Mouse (Mus musculus): ENCODE measurements around the gene 1700012P22Rik. TPM values are rescaled to one million over a fixed set of nuclear protein-coding genes. Genes with fewer than 3 reads are reported as not detected.

1700012P22Rik gene
- polyA plus RNA-seq (2015; fragmentation: Nextera tagmentation; extraction: Ambion mirVana): not detected in 2 replicates

- Histone ChIP-seq H3K27me3 (replicated peaks) (no peaks in the 10 kb centered on the region), H3K9ac (no peak within 1 kb of the TSS), H3K9me3 (no peaks in the 10 kb centered on the region), H3K4me2 (no peak within 1 kb of the TSS), H3K4me1 (no peaks in the 10 kb centered on the region), H3K4me3 (replicated peaks) (no peak within 1 kb of the TSS), H3K27ac (no peak within 1 kb of the TSS), H3K36me3 (no peaks in the 10 kb centered on the region)
- no peak for ATAC-seq (ENCODE audit: insufficient read depth, low FRiP score, low read depth)
Measured at GRCm38 (mm10) chr4:144438672-144439071, at the start of gene 1700012P22Rik. 1700012P22Rik (minus strand) TSS chr4:144438772.

- Histone ChIP-seq H3K4me2 (no peak overlapping the region), H3K4me1 (no peaks in the 10 kb centered on the region), H3K9me3 (no peaks in the 10 kb centered on the region), H3K27me3 (replicated peaks) (no peaks in the 10 kb centered on the region), H3K36me3 (no peaks in the 10 kb centered on the region), H3K9ac (no peak overlapping the region), H3K27ac (no peak overlapping the region), H3K4me3 (replicated peaks) (no peak overlapping the region)
- no peak for ATAC-seq (ENCODE audit: insufficient read depth, low FRiP score, low read depth)
- WGBS: 38% methylated on average over 1 of the region's 1 CpGs
Measured at GRCm38 (mm10) chr4:144468091-144468490, 29.5 kb upstream of the 1700012P22Rik start.

- no peak overlapping the region for H3K4me2 ChIP-seq
- H3K4me3 ChIP-seq (replicated peaks): no peak overlapping the region
- 72% methylated on average over 2 of the region's 2 CpGs for WGBS
- H3K9me3 ChIP-seq: no peaks in the 10 kb centered on the region
- no peak for ATAC-seq (ENCODE audit: insufficient read depth, low FRiP score, low read depth)
- H3K4me1 ChIP-seq: no peaks in the 10 kb centered on the region
- H3K36me3 ChIP-seq: no peaks in the 10 kb centered on the region
- H3K27ac ChIP-seq: no peak overlapping the region
- H3K9ac ChIP-seq: no peak overlapping the region
- no peaks in the 10 kb centered on the region for H3K27me3 ChIP-seq (replicated peaks)
Measured at GRCm38 (mm10) chr4:144465206-144465605, 26.6 kb upstream of the 1700012P22Rik start.

DNA sequence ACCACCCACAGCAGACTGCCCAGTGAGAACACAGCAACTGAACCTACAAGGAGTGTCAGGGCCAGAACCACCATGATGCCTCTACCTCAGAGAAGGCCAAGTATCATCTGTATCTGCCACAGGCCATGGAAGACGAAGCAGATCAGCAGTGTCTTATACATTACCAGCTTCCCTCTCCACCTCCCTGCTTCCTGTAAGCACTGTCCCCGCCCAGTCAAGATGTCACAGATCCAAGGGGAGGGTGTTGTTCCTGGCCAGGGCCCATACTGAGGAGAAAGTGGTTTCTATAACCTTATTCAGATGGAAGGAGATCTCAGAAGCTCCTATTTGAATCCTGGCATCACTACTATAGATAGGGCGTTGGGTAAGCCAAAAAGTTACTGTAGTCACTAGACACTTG, 25.1 kb upstream of the 1700012P22Rik start, which contains the start of gene Aadacl3:
Gene Aadacl3, minus strand, starts transcription at position 101 of the 400 bp plus-strand sequence.
- H3K4me2 ChIP-seq: no peak within 1 kb of the TSS
- no peaks in the 10 kb centered on the region for H3K4me1 ChIP-seq
- no peak within 1 kb of the TSS for H3K4me3 ChIP-seq (replicated peaks)
- no peak for ATAC-seq (ENCODE audit: insufficient read depth, low FRiP score, low read depth)
- no peak within 1 kb of the TSS for H3K9ac ChIP-seq
- no peak within 1 kb of the TSS for H3K27ac ChIP-seq
- H3K36me3 ChIP-seq: no peaks in the 10 kb centered on the region
- H3K27me3 ChIP-seq (replicated peaks): no peaks in the 10 kb centered on the region
- H3K9me3 ChIP-seq: no peaks in the 10 kb centered on the region
- 69% methylated on average over 3 of the region's 3 CpGs for WGBS

DNA sequence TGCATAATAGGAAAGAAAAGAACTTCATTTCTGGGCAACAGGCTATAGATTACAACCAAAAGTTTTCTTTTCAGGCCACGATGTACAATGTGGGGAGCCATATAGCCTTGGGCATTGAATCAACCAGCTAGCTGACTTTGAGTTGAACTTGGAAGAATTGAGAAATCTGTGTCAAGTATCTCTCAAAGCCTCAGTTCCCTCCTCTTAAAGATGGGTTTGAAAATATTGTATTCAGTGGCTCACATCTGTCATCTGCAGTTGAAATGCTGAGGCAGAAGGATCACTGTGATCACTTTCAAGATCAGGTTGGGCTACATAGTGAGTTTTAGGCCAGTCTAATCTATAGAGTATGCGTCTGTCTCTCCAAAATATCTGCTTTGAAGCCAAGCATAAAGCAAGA, 14.6 kb upstream of the 1700012P22Rik start, which contains the start of gene Gm9944:
Gene Gm9944, minus strand, starts transcription at position 101 of the 400 bp plus-strand sequence.
- ATAC-seq (ENCODE audit: insufficient read depth, low FRiP score, low read depth): no peak
- Histone ChIP-seq H3K4me2 (no peak within 1 kb of the TSS), H3K27me3 (replicated peaks) (no peaks in the 10 kb centered on the region), H3K27ac (no peak within 1 kb of the TSS), H3K4me1 (no peaks in the 10 kb centered on the region), H3K9me3 (no peaks in the 10 kb centered on the region), H3K36me3 (no peaks in the 10 kb centered on the region), H3K9ac (no peak within 1 kb of the TSS), H3K4me3 (replicated peaks) (no peak within 1 kb of the TSS)
- 77% methylated on average over 2 of the region's 2 CpGs for WGBS

GRCm38 (mm10) chr4:144448546-144448945, 10.0 kb upstream of the 1700012P22Rik start:
- no peaks in the 10 kb centered on the region for H3K36me3 ChIP-seq
- H3K9me3 ChIP-seq: no peaks in the 10 kb centered on the region
- H3K4me1 ChIP-seq: no peaks in the 10 kb centered on the region
- no peak overlapping the region for H3K4me2 ChIP-seq
- H3K27ac ChIP-seq: no peak overlapping the region
- no peak overlapping the region for H3K9ac ChIP-seq
- 76% methylated on average over 2 of the region's 2 CpGs for WGBS
- ATAC-seq (ENCODE audit: insufficient read depth, low FRiP score, low read depth): no peak
- no peak overlapping the region for H3K4me3 ChIP-seq (replicated peaks)
- H3K27me3 ChIP-seq (replicated peaks): no peaks in the 10 kb centered on the region

GRCm38 (mm10) chr4:144441582-144441981, 3.0 kb upstream of the 1700012P22Rik start:
- no peak for ATAC-seq (ENCODE audit: insufficient read depth, low FRiP score, low read depth)
- Histone ChIP-seq H3K9me3 (no peaks in the 10 kb centered on the region), H3K27me3 (replicated peaks) (no peaks in the 10 kb centered on the region), H3K4me2 (no peak overlapping the region), H3K4me3 (replicated peaks) (no peak overlapping the region), H3K27ac (no peak overlapping the region), H3K4me1 (no peaks in the 10 kb centered on the region), H3K9ac (no peak overlapping the region), H3K36me3 (no peaks in the 10 kb centered on the region)
- WGBS: 61% methylated on average over 1 of the region's 1 CpGs

DNA sequence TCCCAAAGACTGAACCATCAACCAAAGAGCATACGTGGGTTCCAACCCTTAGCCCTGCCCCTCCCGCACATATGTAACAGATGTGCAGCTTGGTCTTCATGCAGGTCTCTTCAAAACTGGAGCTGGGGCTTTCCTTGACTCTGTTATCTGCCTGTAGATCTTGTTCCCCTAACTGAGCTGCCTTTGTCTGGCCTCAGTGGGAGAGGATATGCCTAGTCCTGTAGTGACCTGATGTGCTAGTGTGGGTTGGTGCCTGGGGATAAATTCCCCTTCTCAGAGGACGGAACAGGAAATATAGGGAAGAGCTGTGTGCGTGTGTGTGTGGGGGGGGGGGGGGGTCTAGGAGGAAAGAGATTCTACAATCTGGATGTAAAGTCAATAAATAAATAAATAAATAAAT, 2.5 kb upstream of the 1700012P22Rik start:
- no peaks in the 10 kb centered on the region for H3K36me3 ChIP-seq
- 85% methylated on average over 4 of the region's 4 CpGs for WGBS

DNA sequence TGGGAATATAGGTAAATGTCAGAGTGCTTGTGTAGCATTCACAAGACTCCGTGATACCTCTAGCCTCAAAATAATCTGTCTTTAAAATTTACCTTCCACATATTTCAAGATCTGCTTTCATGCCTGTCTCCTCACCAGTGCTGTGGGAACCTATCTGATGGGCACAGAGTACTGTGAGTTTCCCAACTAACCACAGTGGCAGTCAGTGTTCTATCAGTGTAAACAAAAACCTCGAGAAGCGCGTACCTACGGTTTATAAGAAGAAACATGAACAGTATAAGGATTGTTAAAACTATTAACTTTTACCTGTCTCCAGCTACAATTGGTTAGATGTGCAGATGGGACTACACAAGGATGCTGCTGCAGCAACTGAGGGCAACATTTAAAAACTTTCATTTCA, 5.4 kb downstream of the 1700012P22Rik start:
- no peak overlapping the region for H3K9ac ChIP-seq
- no peaks in the 10 kb centered on the region for H3K4me1 ChIP-seq
- H3K27ac ChIP-seq: no peak overlapping the region
- no peaks in the 10 kb centered on the region for H3K36me3 ChIP-seq
- no peak overlapping the region for H3K4me3 ChIP-seq (replicated peaks)
- no peaks in the 10 kb centered on the region for H3K27me3 ChIP-seq (replicated peaks)
- 78% methylated on average over 5 of the region's 5 CpGs for WGBS
- H3K4me2 ChIP-seq: no peak overlapping the region
- H3K9me3 ChIP-seq: no peaks in the 10 kb centered on the region
- ATAC-seq (ENCODE audit: insufficient read depth, low FRiP score, low read depth): no peak

More for the DNA sequence above, 2.5 kb upstream of the 1700012P22Rik start:
- no peak overlapping the region for H3K4me2 ChIP-seq
- no peak overlapping the region for H3K9ac ChIP-seq
- H3K9me3 ChIP-seq: no peaks in the 10 kb centered on the region
- no peak for ATAC-seq (ENCODE audit: insufficient read depth, low FRiP score, low read depth)
- no peaks in the 10 kb centered on the region for H3K4me1 ChIP-seq
- no peak overlapping the region for H3K27ac ChIP-seq
- H3K4me3 ChIP-seq (replicated peaks): no peak overlapping the region
- no peaks in the 10 kb centered on the region for H3K27me3 ChIP-seq (replicated peaks)

DNA sequence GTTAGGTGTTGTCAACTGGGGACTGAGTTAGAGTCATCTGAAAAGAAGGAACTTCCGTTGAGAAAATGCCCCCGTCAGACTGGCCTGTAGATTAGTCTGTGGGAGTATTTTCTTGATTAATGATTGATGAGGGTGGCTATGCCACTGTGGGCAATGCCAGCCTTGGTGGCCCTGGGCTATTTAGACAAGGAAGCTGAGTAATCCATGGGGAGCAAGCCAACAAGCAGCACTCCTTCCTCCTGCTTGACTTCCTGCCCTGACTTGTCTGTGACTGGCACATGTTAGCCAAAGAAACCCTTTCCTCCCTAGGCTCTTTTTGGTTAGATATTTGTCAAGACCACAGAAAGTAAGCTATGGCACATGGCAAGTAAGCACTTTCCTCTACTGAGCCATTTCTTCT, 7.8 kb downstream of the 1700012P22Rik start:
- Histone ChIP-seq H3K27me3 (replicated peaks) (no peaks in the 10 kb centered on the region), H3K4me1 (no peaks in the 10 kb centered on the region), H3K36me3 (no peaks in the 10 kb centered on the region), H3K4me2 (no peak overlapping the region), H3K9me3 (no peaks in the 10 kb centered on the region), H3K4me3 (replicated peaks) (no peak overlapping the region), H3K27ac (no peak overlapping the region), H3K9ac (no peak overlapping the region)
- WGBS: 69% methylated on average over 2 of the region's 2 CpGs
- ATAC-seq (ENCODE audit: insufficient read depth, low FRiP score, low read depth): no peak

GRCm38 (mm10) chr4:144428868-144429267, 9.7 kb downstream of the 1700012P22Rik start:
- H3K27me3 ChIP-seq (replicated peaks): no peaks in the 10 kb centered on the region
- no peak overlapping the region for H3K4me2 ChIP-seq
- H3K4me3 ChIP-seq (replicated peaks): no peak overlapping the region
- H3K9me3 ChIP-seq: no peaks in the 10 kb centered on the region
- H3K36me3 ChIP-seq: no peaks in the 10 kb centered on the region
- no peak overlapping the region for H3K9ac ChIP-seq
- H3K4me1 ChIP-seq: no peaks in the 10 kb centered on the region
- H3K27ac ChIP-seq: no peak overlapping the region
- 15% methylated on average over 3 of the region's 3 CpGs for WGBS
- ATAC-seq (ENCODE audit: insufficient read depth, low FRiP score, low read depth): no peak

DNA sequence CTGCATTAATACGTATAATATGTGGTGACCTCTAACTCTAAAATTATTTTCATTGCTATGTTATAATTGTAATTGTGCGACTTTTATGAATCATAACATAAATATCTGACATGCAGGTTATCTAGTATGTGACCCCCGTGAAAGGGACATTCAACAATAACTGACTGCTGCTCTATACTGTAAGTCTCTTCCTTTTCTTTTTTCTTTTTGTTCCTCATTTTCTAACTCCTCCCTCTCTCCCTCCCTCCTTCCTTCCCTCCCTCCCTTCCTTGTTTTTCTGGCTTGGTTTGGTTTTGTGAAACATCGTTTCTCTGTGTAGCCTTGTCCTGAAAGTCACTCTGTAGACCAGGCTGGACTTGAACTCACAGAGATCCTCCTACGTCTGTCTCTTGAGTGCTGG, 14.0 kb downstream of the 1700012P22Rik start:
- WGBS: 74% methylated on average over 5 of the region's 5 CpGs
- Histone ChIP-seq H3K9me3 (no peaks in the 10 kb centered on the region), H3K27ac (no peak overlapping the region), H3K36me3 (no peaks in the 10 kb centered on the region), H3K4me3 (replicated peaks) (no peak overlapping the region), H3K4me1 (no peaks in the 10 kb centered on the region), H3K9ac (no peak overlapping the region), H3K4me2 (no peak overlapping the region), H3K27me3 (replicated peaks) (no peaks in the 10 kb centered on the region)
- no peak for ATAC-seq (ENCODE audit: insufficient read depth, low FRiP score, low read depth)

DNA sequence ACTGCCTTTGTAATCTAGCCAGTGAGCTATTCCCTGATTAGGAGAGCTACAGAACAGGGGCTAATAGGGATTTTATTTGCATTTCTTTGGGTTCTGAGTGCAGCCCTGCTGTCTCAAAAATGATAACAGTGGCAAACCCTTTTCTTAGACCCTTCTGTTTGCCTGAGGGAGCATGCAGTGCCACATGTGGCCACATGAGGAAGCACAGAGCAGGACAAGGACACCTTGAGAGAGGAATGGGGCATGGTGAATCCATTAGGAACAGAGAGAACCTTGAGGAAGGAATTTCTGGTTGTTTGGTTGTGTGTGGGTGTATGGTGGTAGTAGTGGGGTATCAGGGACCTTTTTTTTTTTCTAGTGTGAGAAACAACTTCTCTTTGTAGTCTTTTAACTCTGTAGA, 17.9 kb downstream of the 1700012P22Rik start:
- H3K27ac ChIP-seq: no peak overlapping the region
- ATAC-seq (ENCODE audit: insufficient read depth, low FRiP score, low read depth): no peak
- no peaks in the 10 kb centered on the region for H3K9me3 ChIP-seq
- no peaks in the 10 kb centered on the region for H3K27me3 ChIP-seq (replicated peaks)
- H3K4me3 ChIP-seq (replicated peaks): no peak overlapping the region
- H3K36me3 ChIP-seq: no peaks in the 10 kb centered on the region
- no peaks in the 10 kb centered on the region for H3K4me1 ChIP-seq
- no peak overlapping the region for H3K9ac ChIP-seq
- no peak overlapping the region for H3K4me2 ChIP-seq

All from stomach, embryonic 15.5 days (tissue).